Mouse (Mus musculus) 3134 (cell line): ENCODE results near the gene Grb10.

Source experiments
- DNase-seq: peaks from one replicate; pipeline ENCODE4 v3.0.0-alpha.2; 2011; ENCODE audit warnings: low spot score; ENCODE audit not compliant: insufficient read length; ENCODE audit errors: extremely low read depth

Gene Grb10

DNA sequence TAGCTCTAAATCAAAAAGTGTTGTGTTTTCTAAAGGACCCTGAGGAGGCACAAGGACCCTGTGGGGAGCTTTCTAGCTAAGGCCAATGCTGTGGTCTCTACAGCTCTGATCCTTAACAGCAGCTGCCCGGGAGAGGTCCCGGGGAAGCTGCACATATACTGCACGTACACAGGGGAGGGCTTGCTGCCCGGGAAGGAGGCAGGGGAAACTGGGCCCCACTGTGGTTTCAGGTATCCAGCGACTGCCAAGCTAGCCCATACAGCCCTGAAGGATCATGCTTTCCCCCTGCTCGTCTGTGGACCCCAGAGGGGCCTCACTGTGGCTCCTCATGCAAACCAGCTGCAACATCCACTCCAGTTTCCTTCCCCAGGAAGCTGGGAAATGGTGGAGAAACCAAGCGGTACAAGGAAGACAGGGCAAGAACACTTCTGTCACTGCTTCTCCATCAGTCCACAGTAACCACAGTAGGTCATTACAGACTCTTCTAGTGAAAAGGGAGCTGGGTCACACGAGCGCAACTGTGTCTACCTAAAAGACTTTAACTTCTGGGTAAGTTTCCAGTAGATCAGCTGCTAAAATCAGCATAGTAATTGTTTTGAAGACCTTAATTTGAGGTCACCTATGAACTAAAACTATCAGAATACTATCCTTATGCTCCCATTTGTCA is 90.0 kb downstream of the Grb10 start:
- no peak for DNase-seq

DNA sequence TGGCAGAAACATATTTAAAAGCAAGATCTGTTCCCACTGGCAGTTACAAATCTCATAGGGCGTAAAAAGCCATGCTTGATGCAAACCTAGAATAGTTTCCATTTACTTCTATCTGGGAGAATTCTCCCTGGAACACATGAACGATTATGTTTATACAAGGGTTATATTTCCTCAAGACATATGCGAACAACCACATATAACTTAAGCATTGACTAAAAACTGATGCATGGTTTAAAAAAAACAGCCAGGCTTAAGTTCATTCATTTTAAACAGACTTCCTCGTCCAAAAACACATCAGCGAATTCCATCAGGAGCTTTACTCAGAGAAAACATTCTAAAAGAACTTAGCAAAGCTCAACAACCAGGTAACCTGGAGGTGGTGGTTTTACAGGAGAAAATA is 90.6 kb downstream of the Grb10 start:
- no peak for DNase-seq

GRCm38 (mm10) chr11:11945766-11946165 is 92.7 kb downstream of the Grb10 start:
- DNase-seq: no peak

GRCm38 (mm10) chr11:11944814-11945213 is 93.7 kb downstream of the Grb10 start:
- no peak for DNase-seq

DNA sequence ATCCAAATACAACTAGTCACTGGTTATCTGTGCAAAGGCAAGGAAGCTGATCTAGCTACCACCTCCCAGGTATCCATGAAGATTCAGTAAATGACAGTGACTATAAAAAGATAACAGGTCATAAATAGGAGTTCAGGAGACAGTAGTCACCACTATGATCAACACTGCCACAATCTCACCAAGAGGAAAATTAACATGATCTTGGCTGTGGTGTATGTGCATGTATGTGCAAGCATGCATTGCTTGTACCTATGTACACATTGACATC is 94.5 kb downstream of the Grb10 start:
- DNase-seq: no peak

- DNase-seq: no peak
Observed at GRCm38 (mm10) chr11:11943240-11944081, 95.0 kb downstream of the Grb10 start.

DNA sequence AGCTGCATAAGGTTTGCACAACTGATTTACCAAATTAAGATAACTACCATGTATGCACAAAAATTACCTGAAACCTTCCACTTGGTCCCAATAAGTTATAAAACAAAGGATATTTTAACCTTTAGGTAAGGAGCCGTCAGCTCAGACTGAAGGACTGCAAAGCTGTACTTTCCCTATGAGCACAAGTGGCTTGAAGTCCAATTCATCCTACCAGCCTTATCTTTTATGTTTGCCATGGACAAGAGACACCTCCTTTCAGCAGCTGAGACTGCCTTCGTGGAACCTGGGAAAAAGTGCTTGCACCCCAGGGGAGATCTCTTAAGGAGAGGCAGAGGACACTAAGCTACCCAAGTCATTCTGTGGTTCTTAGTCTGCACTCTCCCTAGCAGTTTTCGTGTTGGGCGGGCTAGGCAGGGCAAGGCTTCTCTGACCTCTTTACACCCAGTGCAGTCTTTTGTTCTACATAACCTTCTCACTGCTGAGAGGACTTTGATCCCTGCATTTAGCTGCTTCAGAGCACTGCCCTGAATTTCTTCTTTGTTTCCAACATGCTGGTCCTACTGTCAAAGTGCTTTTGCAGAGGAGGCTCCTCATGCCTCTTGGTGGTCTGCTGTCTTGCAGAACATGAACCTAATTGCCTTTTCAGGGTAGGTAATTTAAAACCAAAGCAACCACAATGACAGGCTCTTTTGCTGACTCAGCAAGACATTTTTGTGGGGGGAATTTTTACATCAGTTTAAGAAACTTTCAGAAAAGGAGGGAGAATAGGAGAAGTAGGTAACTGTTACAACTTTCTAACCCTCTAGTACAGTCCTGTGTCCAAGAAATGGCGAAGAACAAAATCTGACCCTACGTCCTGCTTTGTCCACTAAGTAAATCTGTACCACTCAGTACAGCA is 95.9 kb downstream of the Grb10 start:
- no peak for DNase-seq

DNA sequence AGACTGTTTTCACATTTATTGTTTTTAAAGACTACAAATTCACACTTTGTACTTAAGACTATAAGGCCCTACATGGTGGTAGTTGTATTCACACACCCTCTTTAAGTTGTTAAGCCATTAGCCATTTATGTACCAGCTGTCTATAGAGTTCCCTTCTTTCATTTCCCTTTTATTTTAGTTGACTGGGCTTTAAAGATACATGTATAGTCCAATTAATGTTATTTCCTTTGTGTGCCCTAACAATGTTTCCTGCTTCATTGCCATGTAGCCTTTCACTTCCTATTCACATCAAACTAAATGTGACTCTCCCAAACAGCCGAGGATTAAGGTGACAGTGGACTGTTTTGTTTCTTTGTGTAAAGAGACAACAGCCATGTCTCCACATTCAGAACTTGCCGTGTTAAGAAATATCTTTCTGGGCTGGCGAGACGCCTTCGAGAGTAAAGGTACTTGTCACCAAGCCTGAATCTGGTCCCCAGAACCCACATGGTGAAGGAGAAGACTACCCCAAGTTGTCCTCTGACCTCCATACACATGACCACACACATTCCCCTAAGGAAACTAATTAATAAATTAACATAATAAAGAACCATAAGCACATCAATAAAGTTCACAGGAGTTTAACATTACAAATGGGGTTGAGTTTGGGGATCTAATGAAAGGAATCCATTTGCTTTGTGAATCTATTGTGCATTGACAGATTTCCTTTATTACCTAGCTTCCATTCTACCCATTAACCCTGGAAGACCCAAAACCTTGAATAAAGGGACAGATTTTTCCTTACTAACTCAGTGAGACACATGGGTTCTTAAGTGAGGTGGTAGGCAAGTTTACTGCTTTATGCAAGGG is 97.4 kb downstream of the Grb10 start:
- DNase-seq: no peak

DNA sequence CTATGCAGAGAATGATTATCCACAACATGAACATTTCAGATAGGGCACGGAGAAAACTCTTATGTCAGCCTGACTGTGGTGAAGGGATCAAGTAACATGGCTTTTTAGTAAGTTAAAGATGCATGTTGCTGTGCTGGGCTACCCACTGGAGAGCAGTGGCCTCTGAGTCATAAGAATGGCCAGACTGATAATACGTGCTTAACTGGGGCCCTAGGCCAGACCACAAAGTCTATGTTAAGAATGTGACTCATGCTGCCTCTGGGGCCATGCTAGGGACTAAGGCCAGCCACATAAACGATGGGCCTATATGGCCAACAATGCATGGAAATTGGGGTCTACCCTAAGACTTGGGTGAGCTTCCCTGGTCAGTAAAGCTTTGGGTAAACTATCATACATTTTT is 98.9 kb downstream of the Grb10 start:
- peak; percentile 66 for DNase-seq

- no peak for DNase-seq
Observed at GRCm38 (mm10) chr11:11938591-11938990, 99.9 kb downstream of the Grb10 start.

DNA sequence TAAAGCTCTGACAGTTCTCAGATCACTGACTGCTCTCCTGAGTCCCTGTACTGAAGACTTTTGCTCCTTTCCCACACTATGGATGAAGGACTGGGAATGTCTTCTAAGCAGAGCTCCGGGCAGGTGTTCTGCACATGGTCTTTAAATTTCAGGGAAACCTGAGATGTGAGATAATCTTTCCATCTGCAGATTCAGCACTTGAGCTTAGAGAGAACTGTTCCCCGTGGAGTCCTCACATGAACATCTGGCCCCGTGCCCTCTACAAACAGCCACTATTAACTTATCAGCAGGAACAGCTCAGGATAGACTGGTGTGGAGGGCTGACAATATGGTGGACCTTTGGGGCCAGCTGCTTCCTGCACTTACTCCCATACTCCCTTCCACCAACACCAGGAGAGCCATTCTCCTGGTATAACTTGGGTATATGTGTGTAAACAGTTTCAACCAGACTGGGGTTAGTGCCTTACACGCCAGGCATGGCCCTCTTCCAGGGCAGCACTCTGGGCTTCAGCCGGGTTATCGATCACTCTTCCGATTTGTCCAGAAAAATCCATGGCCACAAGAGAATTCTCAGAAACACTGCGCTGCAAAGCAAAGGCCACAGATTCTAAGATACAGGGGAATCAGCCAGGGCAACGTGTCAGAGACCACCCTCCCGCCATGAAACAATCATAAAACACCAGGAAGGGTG is 101.0 kb downstream of the Grb10 start:
- DNase-seq: no peak

- no peak for DNase-seq
Observed at GRCm38 (mm10) chr11:11934808-11935207, 103.7 kb downstream of the Grb10 start.

GRCm38 (mm10) chr11:11932102-11932789 is 106.2 kb downstream of the Grb10 start:
- no peak for DNase-seq

DNA sequence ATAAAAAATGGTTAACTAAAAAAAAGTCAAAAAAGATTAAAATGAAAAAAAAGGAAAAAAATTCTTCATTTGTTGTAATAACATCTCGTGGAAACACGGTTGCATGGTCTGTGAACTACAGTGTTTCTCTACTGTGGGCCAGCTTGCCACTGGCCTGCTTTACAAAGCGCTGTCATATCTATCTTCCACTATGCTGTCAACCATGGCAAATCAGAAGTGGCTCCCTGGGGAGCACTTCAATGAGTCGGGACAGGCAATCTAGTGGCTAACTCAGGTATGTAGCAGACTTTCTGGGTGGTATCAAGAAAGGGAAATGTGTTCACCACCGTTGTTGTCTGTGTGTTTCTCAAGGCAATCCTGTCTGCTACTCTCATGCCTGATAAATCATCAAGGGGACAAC is 106.8 kb downstream of the Grb10 start:
- no peak for DNase-seq

- no peak for DNase-seq
Observed at GRCm38 (mm10) chr11:11930527-11930926, 108.0 kb downstream of the Grb10 start.

DNA sequence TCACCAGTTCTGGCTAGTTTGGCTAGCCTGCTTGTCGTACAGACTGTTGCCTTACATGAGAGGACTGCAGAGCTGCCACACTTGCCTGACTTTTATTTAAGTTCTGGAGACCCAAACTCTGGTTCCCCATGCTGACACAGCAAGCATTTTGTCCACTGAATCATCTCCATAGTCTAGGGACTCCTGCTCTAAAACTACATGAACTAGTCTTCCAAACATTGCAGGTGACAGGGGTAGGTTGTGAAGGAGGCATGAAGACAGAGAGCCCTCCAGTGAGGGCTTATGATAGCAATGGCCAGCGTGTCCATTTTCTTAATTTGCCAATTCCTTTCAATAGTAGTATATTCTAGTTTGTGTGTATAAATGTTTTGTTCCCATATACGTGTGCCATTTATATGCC is 109.4 kb downstream of the Grb10 start:
- DNase-seq: no peak

- DNase-seq: peak; percentile 15
Observed at GRCm38 (mm10) chr11:11928586-11928985, 109.9 kb downstream of the Grb10 start.

DNA sequence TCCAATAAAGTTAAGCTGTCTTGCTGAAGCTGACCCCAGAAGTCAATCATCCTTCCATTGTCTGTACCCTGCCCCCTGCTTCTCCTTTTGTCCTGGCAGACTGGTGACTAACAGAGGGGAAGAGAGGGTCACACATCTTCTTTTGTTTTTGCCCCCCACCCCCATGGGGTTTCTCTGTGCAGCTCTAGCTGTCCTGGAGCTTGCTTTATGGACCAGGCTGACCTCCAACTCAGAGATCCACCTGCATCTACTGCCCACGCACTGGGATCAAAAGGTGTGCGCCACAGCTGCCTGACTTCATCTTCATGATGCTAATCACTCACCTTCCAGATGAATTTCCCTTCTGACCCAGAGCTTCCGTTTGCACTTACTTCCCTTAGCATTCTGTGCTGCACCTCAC is 114.6 kb downstream of the Grb10 start:
- no peak for DNase-seq

GRCm38 (mm10) chr11:11923345-11923744 is 115.1 kb downstream of the Grb10 start:
- DNase-seq: no peak
